Mouse (Mus musculus): Measurements from ENCODE around the gene Tex2. TPM values are rescaled to one million over a fixed set of nuclear protein-coding genes. Genes with fewer than 3 reads are reported as not detected.
A peak's percentile ranks its signal among the peaks of the same experiment; 100 is the strongest.

Tex2 gene
- polyA plus RNA-seq, 1 experiment from 2014 or later, result 40.1 TPM

DNA sequence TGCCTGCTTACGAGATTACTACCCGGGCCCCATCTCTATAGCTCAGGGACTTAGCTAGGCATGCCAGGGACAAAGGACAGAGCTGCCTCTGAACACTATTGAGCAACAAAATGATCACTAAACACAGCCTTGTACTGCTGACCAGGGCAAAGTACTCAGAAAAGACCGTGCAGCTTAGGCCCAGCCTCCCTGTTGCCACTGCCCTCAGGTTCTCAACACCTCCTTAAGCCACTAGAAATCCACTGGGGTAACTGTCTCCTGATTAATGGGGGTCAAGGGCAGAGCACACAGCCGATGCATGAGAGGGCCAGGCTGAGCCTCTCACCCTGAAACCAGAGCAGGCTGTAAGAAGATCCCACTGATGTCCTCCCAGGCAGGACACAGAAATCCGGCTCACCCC lies 98.8 kb downstream of the Tex2 start:
- Histone ChIP-seq H3K9me3 (ENCODE audit: control insufficient read depth, low read length) (no peaks in the 10 kb centered on the region), H3K27ac (no peak overlapping the region), H3K36me3 (replicated peaks; ENCODE audit: control insufficient read depth, insufficient read depth) (peaks cover 21% of the 10 kb centered on the region), H3K27me3 (ENCODE audit: control insufficient read depth, insufficient read depth, low read length) (no peaks in the 10 kb centered on the region), H3K4me1 (replicated peaks; ENCODE audit: control insufficient read depth, insufficient read depth, low read length) (peaks cover under 1% of the 10 kb centered on the region), H3K4me3 (replicated peaks; ENCODE audit: low read length) (no peak overlapping the region), H3K4me2 (replicated peaks) (no peak overlapping the region), H3K9ac (0 out of 2 replicates have a peak overlapping the region, but pooled peaks have one; percentile 31)
- DNase-seq (ENCODE audit: low spot score), result no peak
- WGBS, result 70% methylated on average over 5 of the region's 5 CpGs
- ATAC-seq (ENCODE audit: low FRiP score), result no peak

DNA sequence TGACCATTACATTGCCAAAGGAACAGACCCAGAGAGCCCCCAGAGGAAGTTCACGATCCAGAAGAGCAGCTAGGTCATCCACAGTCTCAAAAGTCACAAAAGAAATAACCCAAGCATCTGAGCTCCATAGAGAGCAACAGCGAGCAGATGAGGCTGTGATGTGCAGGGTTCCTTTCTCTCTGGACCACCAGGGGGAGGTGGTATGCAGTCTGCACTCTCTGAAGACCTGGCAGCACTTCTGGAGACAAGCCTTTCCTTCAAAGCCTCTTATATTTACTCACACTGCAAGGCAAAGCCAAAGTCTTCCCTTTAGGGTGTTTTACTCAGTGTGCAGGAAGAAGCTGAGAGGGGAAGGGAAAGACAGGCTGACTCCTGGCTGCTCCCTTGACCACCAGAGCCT lies 100.1 kb downstream of the Tex2 start:
- Histone ChIP-seq H3K4me3 (replicated peaks; ENCODE audit: low read length) (no peak overlapping the region), H3K36me3 (replicated peaks; ENCODE audit: control insufficient read depth, insufficient read depth) (peaks cover 31% of the 10 kb centered on the region), H3K27me3 (ENCODE audit: control insufficient read depth, insufficient read depth, low read length) (no peaks in the 10 kb centered on the region), H3K9ac (0 out of 2 replicates have a peak overlapping the region, but pooled peaks have one; percentile 30), H3K4me2 (replicated peaks) (no peak overlapping the region), H3K9me3 (ENCODE audit: control insufficient read depth, low read length) (no peaks in the 10 kb centered on the region), H3K4me1 (replicated peaks; ENCODE audit: control insufficient read depth, insufficient read depth, low read length) (no peaks in the 10 kb centered on the region; the same call in none of the 2 replicates), H3K27ac (no peak overlapping the region)
- ATAC-seq (ENCODE audit: low FRiP score) (no peak), DNase-seq (ENCODE audit: low spot score) (peak; percentile 55)
- 37% methylated on average over 2 of the region's 2 CpGs for WGBS

DNA sequence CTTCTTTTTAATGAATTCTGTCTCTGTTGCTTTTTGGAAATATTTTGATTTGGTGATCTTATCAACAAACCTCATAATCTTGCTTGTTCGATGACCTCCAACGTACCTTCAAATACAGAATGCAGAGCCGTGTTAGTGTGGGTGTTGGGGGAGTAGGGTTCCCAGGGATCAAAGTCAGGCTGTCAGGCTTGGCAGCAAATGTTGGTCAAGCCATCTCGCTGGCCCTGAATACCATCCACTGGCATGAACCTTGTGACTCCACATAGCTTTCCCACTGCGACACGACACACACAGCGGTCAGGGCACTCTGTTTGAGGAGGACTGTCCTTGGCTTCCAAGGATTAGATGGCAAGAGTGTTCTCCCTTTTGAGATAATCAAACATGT lies 101.2 kb downstream of the Tex2 start:
- 91% methylated on average over 7 of the region's 7 CpGs for WGBS
- H3K9me3 ChIP-seq (ENCODE audit: control insufficient read depth, low read length), result no peaks in the 10 kb centered on the region
- no peak for ATAC-seq (ENCODE audit: low FRiP score)

DNA sequence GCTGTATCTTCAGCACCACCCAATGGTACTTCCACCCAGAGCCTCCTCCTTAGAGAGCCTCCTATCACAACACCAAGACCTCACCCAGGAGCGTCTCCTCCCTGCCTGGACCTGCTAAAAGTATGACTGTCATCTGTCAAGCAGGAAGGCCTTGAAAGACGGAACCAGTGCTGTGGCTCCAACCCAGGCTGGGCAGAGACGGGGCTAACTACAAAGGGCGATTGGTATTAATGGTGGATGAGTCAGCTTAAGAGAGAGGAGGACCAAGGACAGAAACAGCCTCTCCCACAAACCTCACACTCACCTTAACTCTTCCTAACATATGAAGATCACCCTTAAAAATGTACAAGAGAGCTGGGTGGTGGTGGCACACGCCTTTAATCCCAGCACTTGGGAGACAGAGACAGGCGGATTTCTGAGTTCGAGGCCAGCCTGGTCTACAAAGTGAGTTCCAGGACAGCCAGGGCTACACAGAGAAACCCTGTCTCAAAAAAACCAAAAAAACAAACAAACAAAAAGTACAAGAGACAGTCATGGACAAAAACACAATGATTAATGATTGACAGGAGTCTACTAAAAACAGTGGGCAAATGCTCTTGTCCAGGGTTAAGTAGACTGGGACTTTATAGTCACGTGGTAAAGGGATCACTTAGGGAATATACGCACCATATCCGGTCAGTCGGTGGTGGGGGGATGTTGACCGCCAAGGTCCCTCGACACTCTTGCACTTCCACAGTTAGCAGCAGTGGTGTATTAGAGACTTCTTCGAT lies 101.8 kb downstream of the Tex2 start:
- no peaks in the 10 kb centered on the region for H3K27me3 ChIP-seq (ENCODE audit: control insufficient read depth, insufficient read depth, low read length)
- H3K9ac ChIP-seq, result no peak overlapping the region
- no peak overlapping the region for H3K4me3 ChIP-seq (replicated peaks; ENCODE audit: low read length)
- H3K4me2 ChIP-seq (replicated peaks), result no peak overlapping the region
- DNase-seq (ENCODE audit: low spot score) (no peak), ATAC-seq (ENCODE audit: low FRiP score) (no peak)
- no peaks in the 10 kb centered on the region; the same call in 1 of the 2 replicates for H3K4me1 ChIP-seq (replicated peaks; ENCODE audit: control insufficient read depth, insufficient read depth, low read length)
- no peaks in the 10 kb centered on the region for H3K9me3 ChIP-seq (ENCODE audit: control insufficient read depth, low read length)
- WGBS, result 89% methylated on average over 14 of the region's 14 CpGs
- no peak overlapping the region for H3K27ac ChIP-seq
- peaks cover 33% of the 10 kb centered on the region for H3K36me3 ChIP-seq (replicated peaks; ENCODE audit: control insufficient read depth, insufficient read depth)

More for the DNA sequence above, 101.2 kb downstream of the Tex2 start:
- no peaks in the 10 kb centered on the region; the same call in 1 of the 2 replicates for H3K4me1 ChIP-seq (replicated peaks; ENCODE audit: control insufficient read depth, insufficient read depth, low read length)
- H3K9ac ChIP-seq, result no peak overlapping the region
- H3K4me3 ChIP-seq (replicated peaks; ENCODE audit: low read length), result no peak overlapping the region
- H3K27ac ChIP-seq, result no peak overlapping the region
- H3K27me3 ChIP-seq (ENCODE audit: control insufficient read depth, insufficient read depth, low read length), result no peaks in the 10 kb centered on the region
- peaks cover 31% of the 10 kb centered on the region for H3K36me3 ChIP-seq (replicated peaks; ENCODE audit: control insufficient read depth, insufficient read depth)
- no peak overlapping the region for H3K4me2 ChIP-seq (replicated peaks)
- DNase-seq (ENCODE audit: low spot score), result no peak

DNA sequence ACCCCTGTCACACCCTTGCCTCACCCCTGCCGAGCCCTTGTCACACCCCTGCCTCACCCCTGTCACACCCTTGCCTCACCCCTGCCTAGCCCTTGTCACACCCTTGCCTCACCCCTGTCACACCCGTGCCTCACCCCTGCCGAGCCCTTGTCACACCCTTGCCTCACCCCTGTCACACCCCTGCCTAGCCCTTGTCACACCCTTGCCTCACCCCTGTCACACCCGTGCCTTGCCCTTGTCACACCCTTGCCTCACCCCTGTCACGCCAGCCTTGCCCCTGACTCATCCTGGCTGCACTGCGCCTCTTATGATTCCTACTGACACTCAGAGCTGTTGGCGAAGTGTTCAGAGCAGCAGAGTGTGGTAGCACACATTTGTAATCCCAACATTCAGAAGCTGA lies 105.6 kb downstream of the Tex2 start:
- H3K9ac ChIP-seq, result no peak overlapping the region
- no peak overlapping the region for H3K4me3 ChIP-seq (replicated peaks; ENCODE audit: low read length)
- no peak overlapping the region for H3K27ac ChIP-seq
- DNase-seq (ENCODE audit: low spot score), result no peak
- no peaks in the 10 kb centered on the region for H3K27me3 ChIP-seq (ENCODE audit: control insufficient read depth, insufficient read depth, low read length)
- ATAC-seq (ENCODE audit: low FRiP score), result no peak
- 87% methylated on average over 7 of the region's 7 CpGs for WGBS
- H3K36me3 ChIP-seq (replicated peaks; ENCODE audit: control insufficient read depth, insufficient read depth), result peaks cover 40% of the 10 kb centered on the region
- no peak overlapping the region for H3K4me2 ChIP-seq (replicated peaks)
- no peaks in the 10 kb centered on the region for H3K9me3 ChIP-seq (ENCODE audit: control insufficient read depth, low read length)
- H3K4me1 ChIP-seq (replicated peaks; ENCODE audit: control insufficient read depth, insufficient read depth, low read length), result no peaks in the 10 kb centered on the region

DNA sequence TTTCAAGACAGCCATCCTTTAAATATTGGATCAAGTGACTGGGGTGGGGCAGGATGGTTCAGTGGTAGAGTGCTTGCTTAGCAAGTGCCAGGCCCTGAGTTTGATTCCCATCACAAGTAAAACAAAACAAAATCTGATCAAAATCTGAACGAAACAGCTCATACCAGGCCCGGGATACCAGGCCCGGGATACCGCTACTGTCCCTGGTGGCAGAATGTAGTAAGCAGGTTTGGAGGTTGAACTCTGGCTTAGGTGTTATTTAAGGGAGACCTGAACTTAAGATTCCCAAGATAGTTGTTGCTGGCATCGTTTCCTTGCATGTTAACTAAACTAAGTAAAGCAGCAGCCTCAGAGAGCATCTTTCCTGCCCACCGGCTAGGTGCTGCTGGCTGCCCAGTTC lies 107.0 kb downstream of the Tex2 start:
- Histone ChIP-seq H3K9me3 (ENCODE audit: control insufficient read depth, low read length) (no peaks in the 10 kb centered on the region), H3K4me3 (replicated peaks; ENCODE audit: low read length) (no peak overlapping the region), H3K27ac (no peak overlapping the region), H3K9ac (no peak overlapping the region), H3K36me3 (replicated peaks; ENCODE audit: control insufficient read depth, insufficient read depth) (peaks cover 33% of the 10 kb centered on the region), H3K27me3 (ENCODE audit: control insufficient read depth, insufficient read depth, low read length) (no peaks in the 10 kb centered on the region), H3K4me1 (replicated peaks; ENCODE audit: control insufficient read depth, insufficient read depth, low read length) (peaks cover 7% of the 10 kb centered on the region; the same call in 1 of the 2 replicates), H3K4me2 (replicated peaks) (no peak overlapping the region)
- DNase-seq (ENCODE audit: low spot score) (no peak), ATAC-seq (ENCODE audit: low FRiP score) (no peak)
- 85% methylated on average over 6 of the region's 6 CpGs for WGBS

DNA sequence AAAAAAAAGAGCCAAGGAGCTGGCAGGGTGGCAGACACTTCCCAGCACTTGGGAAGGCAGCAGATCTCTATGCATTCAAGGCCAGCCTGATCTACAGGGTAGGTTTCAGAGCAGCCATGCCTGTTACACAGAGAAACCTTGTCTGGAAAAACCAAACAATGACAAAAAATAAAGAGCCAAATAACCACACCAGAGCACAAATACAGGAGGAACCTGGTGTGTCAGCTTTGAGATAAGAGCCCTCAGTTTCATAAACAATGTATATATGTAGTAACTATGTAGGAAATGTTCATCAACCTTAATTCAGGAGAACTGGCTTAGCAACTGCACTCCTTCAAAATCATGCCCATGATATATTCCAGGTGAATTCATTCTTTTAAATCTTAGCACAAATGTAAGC lies 109.1 kb downstream of the Tex2 start:
- Histone ChIP-seq H3K27ac (no peak overlapping the region), H3K36me3 (replicated peaks; ENCODE audit: control insufficient read depth, insufficient read depth) (peaks cover 15% of the 10 kb centered on the region)
- ATAC-seq (ENCODE audit: low FRiP score), result no peak

DNA sequence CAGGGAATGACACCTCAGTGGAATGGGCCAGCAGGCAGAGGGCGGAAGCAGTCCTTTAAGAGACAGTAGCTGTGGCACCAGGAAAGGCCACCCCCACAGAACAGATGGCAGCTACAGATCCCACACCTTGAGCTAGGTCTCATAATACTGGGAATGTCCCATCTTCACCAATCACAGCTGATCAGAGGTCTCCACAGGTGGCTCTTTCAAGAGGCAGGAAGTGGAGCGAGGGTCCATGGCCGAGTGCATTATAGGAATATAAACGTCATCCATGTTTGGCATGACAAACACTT lies 109.9 kb downstream of the Tex2 start:
- Histone ChIP-seq H3K36me3 (replicated peaks; ENCODE audit: control insufficient read depth, insufficient read depth) (peaks cover 9% of the 10 kb centered on the region), H3K9ac (no peak overlapping the region), H3K4me2 (replicated peaks) (no peak overlapping the region), H3K4me1 (replicated peaks; ENCODE audit: control insufficient read depth, insufficient read depth, low read length) (peaks cover 10% of the 10 kb centered on the region; the same call in 1 of the 2 replicates), H3K27me3 (ENCODE audit: control insufficient read depth, insufficient read depth, low read length) (no peaks in the 10 kb centered on the region), H3K9me3 (ENCODE audit: control insufficient read depth, low read length) (no peaks in the 10 kb centered on the region), H3K4me3 (replicated peaks; ENCODE audit: low read length) (no peak overlapping the region), H3K27ac (no peak overlapping the region)
- WGBS, result 81% methylated on average over 4 of the region's 4 CpGs
- ATAC-seq (ENCODE audit: low FRiP score) (no peak), DNase-seq (ENCODE audit: low spot score) (no peak)

More for the DNA sequence above, 109.1 kb downstream of the Tex2 start:
- H3K9me3 ChIP-seq (ENCODE audit: control insufficient read depth, low read length), result no peaks in the 10 kb centered on the region
- no peak overlapping the region for H3K4me2 ChIP-seq (replicated peaks)
- peaks cover 10% of the 10 kb centered on the region; the same call in 1 of the 2 replicates for H3K4me1 ChIP-seq (replicated peaks; ENCODE audit: control insufficient read depth, insufficient read depth, low read length)
- H3K9ac ChIP-seq, result no peak overlapping the region
- no peaks in the 10 kb centered on the region for H3K27me3 ChIP-seq (ENCODE audit: control insufficient read depth, insufficient read depth, low read length)
- no peak overlapping the region for H3K4me3 ChIP-seq (replicated peaks; ENCODE audit: low read length)
- no peak for DNase-seq (ENCODE audit: low spot score)

DNA sequence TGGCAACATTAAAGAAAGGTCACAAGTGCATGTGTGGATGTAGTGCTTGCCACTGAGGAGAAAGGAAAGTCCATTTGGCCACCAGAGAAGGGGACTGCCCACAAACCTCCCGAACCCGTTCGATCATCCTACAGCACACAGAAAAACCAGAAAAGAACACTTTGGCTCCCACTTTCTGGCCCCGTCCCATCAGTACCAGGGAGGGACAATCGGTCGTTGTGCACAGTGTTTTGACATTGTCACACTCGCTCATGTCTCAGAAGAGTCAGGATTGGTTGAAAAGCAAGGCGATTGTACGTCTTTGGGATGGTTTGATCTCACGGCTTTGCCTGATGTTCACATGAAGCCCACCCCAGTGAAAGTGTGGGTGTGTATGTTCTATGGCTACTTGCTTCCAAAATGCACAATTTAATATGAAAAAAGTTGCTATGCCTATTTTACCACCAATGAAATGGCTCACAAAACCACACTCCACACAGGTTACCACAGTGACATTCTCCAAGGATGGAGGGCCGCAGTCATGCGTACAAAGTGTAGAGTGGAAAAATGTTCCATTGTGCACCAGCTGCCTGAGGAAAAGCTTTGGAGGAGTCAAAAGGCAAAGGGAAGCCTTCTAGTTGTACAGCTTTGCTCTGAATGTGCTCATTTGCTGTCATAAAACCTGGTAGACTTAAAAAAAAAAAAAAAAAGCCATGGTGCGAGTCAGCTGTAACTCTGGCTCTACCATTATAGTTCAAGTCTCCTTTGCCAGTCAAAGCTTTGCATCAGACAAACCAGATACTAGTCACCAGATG lies 110.4 kb downstream of the Tex2 start:
- H3K36me3 ChIP-seq (replicated peaks; ENCODE audit: control insufficient read depth, insufficient read depth), result peaks cover 9% of the 10 kb centered on the region
- 62% methylated on average over 13 of the region's 13 CpGs for WGBS
- H3K27ac ChIP-seq, result 0 out of 2 replicates have a peak overlapping the region, but pooled peaks have one; percentile 20

More for the DNA sequence above, 110.4 kb downstream of the Tex2 start:
- Histone ChIP-seq H3K27me3 (ENCODE audit: control insufficient read depth, insufficient read depth, low read length) (no peaks in the 10 kb centered on the region), H3K9me3 (ENCODE audit: control insufficient read depth, low read length) (no peaks in the 10 kb centered on the region), H3K4me1 (replicated peaks; ENCODE audit: control insufficient read depth, insufficient read depth, low read length) (peaks cover 10% of the 10 kb centered on the region; the same call in 1 of the 2 replicates), H3K4me2 (replicated peaks) (no peak overlapping the region), H3K4me3 (replicated peaks; ENCODE audit: low read length) (no peak overlapping the region), H3K9ac (no peak overlapping the region)
- DNase-seq (ENCODE audit: low spot score) (no peak), ATAC-seq (ENCODE audit: low FRiP score) (no peak)

Data from hindbrain, embryonic 14.5 days (tissue).